Mouse (Mus musculus): ENCODE measurements around the gene Zfp536. TPM values are rescaled to one million over a fixed set of nuclear protein-coding genes. Genes with fewer than 3 reads are reported as not detected.

The Zfp536 gene
- polyA plus RNA-seq, 1 experiment from 2014 or later = 8.8 TPM

- Histone ChIP-seq H3K4me1 (ENCODE audit: control insufficient read depth, insufficient read depth, low read length) (peaks cover 9% of the 10 kb centered on the region; the same call in 1 of the 2 replicates), H3K27ac (ENCODE audit: low read length) (0 out of 2 replicates have a peak overlapping the region, but pooled peaks have one; percentile 17), H3K27me3 (replicated peaks; ENCODE audit: control insufficient read depth, insufficient read depth, low read length) (peaks cover 58% of the 10 kb centered on the region), H3K9me3 (ENCODE audit: control insufficient read depth, low read length) (no peaks in the 10 kb centered on the region), H3K4me3 (ENCODE audit: low read length) (peak overlapping the region; percentile 54), H3K4me2 (ENCODE audit: low read depth, low read length) (peak overlapping the region; percentile 88), H3K36me3 (ENCODE audit: control insufficient read depth, insufficient read depth, low read length) (no peaks in the 10 kb centered on the region), H3K9ac (ENCODE audit: low read depth, low read length) (peak overlapping the region; percentile 68)
- ATAC-seq = no peak
- WGBS = 1% methylated on average over 28 of the region's 28 CpGs
These were observed 4.4 kb downstream of the Zfp536 start for GRCm38 (mm10) chr7:37769004-37769403.

- peaks cover 58% of the 10 kb centered on the region for H3K27me3 ChIP-seq (replicated peaks; ENCODE audit: control insufficient read depth, insufficient read depth, low read length)
- peak overlapping the region; percentile 25; the same call in 1 of the 2 replicates for H3K9ac ChIP-seq (ENCODE audit: low read depth, low read length)
- 23% methylated on average over 10 of the region's 10 CpGs for WGBS
- H3K27ac ChIP-seq (ENCODE audit: low read length) = no peak overlapping the region
- H3K4me2 ChIP-seq (ENCODE audit: low read depth, low read length) = peak overlapping the region; percentile 88
- ATAC-seq = no peak
- no peaks in the 10 kb centered on the region for H3K36me3 ChIP-seq (ENCODE audit: control insufficient read depth, insufficient read depth, low read length)
- H3K4me1 ChIP-seq (ENCODE audit: control insufficient read depth, insufficient read depth, low read length) = peaks cover 9% of the 10 kb centered on the region; the same call in 1 of the 2 replicates
- peak overlapping the region; percentile 54 for H3K4me3 ChIP-seq (ENCODE audit: low read length)
- H3K9me3 ChIP-seq (ENCODE audit: control insufficient read depth, low read length) = no peaks in the 10 kb centered on the region
These were observed 5.0 kb downstream of the Zfp536 start for GRCm38 (mm10) chr7:37768310-37768940.

GRCm38 (mm10) chr7:37758886-37759285 is 14.6 kb downstream of the Zfp536 start:
- no peaks in the 10 kb centered on the region for H3K4me1 ChIP-seq (ENCODE audit: control insufficient read depth, insufficient read depth, low read length)
- WGBS = 91% methylated on average over 5 of the region's 5 CpGs

GRCm38 (mm10) chr7:37753024-37753423 is 20.4 kb downstream of the Zfp536 start:
- Histone ChIP-seq H3K9me3 (ENCODE audit: control insufficient read depth, low read length) (no peaks in the 10 kb centered on the region), H3K27ac (ENCODE audit: low read length) (no peak overlapping the region), H3K4me3 (ENCODE audit: low read length) (no peak overlapping the region), H3K27me3 (replicated peaks; ENCODE audit: control insufficient read depth, insufficient read depth, low read length) (no peaks in the 10 kb centered on the region), H3K36me3 (ENCODE audit: control insufficient read depth, insufficient read depth, low read length) (no peaks in the 10 kb centered on the region), H3K4me2 (ENCODE audit: low read depth, low read length) (no peak overlapping the region), H3K9ac (ENCODE audit: low read depth, low read length) (no peak overlapping the region), H3K4me1 (ENCODE audit: control insufficient read depth, insufficient read depth, low read length) (0 out of 2 replicates have a peak, but pooled peaks cover 3% of the 10 kb centered on the region)
- 68% methylated on average over 1 of the region's 1 CpGs for WGBS
- no peak for ATAC-seq

More at GRCm38 (mm10) chr7:37758886-37759285, 14.6 kb downstream of the Zfp536 start:
- Histone ChIP-seq H3K9me3 (ENCODE audit: control insufficient read depth, low read length) (no peaks in the 10 kb centered on the region), H3K9ac (ENCODE audit: low read depth, low read length) (no peak overlapping the region), H3K36me3 (ENCODE audit: control insufficient read depth, insufficient read depth, low read length) (no peaks in the 10 kb centered on the region), H3K4me3 (ENCODE audit: low read length) (no peak overlapping the region), H3K27me3 (replicated peaks; ENCODE audit: control insufficient read depth, insufficient read depth, low read length) (no peaks in the 10 kb centered on the region; the same call in 1 of the 2 replicates), H3K27ac (ENCODE audit: low read length) (no peak overlapping the region), H3K4me2 (ENCODE audit: low read depth, low read length) (no peak overlapping the region)
- no peak for ATAC-seq

DNA sequence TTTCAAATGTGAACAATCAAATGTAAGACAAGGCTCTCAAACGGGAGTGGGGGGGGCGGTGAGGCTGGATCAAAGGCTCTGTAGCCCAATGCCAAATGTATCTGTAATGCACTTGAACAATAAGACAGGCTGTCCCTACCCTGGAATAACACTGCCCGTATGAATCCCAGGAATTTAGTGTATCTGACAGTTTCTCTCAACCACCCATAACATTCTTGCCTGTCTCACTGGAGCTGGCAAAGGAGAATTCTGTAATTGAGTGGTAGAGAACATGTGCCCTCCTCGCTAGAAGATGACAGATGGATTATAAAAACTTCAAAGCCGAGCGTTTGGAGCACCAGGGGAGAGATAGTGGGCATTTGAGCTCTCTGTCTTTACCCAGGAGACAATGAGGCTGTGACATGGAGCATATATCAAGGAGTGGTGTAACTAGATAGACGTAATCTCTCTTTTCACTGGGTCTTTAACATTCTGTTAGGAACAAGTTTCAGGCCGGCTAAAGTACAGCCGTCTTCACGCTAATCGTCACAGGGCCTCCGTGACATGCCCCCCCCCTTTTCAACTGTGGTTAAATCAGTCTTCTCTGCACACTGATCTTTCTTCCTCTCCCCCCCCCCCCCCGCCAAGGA is 27.2 kb downstream of the Zfp536 start:
- 0 out of 2 replicates have a peak, but pooled peaks cover 3% of the 10 kb centered on the region for H3K4me1 ChIP-seq (ENCODE audit: control insufficient read depth, insufficient read depth, low read length)
- no peak overlapping the region for H3K4me2 ChIP-seq (ENCODE audit: low read depth, low read length)
- H3K36me3 ChIP-seq (ENCODE audit: control insufficient read depth, insufficient read depth, low read length) = no peaks in the 10 kb centered on the region
- H3K27me3 ChIP-seq (replicated peaks; ENCODE audit: control insufficient read depth, insufficient read depth, low read length) = no peaks in the 10 kb centered on the region
- no peak for ATAC-seq
- WGBS = 40% methylated on average over 12 of the region's 13 CpGs
- H3K4me3 ChIP-seq (ENCODE audit: low read length) = no peak overlapping the region
- H3K9ac ChIP-seq (ENCODE audit: low read depth, low read length) = no peak overlapping the region
- no peak overlapping the region for H3K27ac ChIP-seq (ENCODE audit: low read length)
- no peaks in the 10 kb centered on the region for H3K9me3 ChIP-seq (ENCODE audit: control insufficient read depth, low read length)

GRCm38 (mm10) chr7:37743350-37743749 is 30.1 kb downstream of the Zfp536 start:
- Histone ChIP-seq H3K4me2 (ENCODE audit: low read depth, low read length) (no peak overlapping the region), H3K27ac (ENCODE audit: low read length) (no peak overlapping the region), H3K4me3 (ENCODE audit: low read length) (no peak overlapping the region), H3K27me3 (replicated peaks; ENCODE audit: control insufficient read depth, insufficient read depth, low read length) (no peaks in the 10 kb centered on the region), H3K4me1 (ENCODE audit: control insufficient read depth, insufficient read depth, low read length) (no peaks in the 10 kb centered on the region), H3K9me3 (ENCODE audit: control insufficient read depth, low read length) (no peaks in the 10 kb centered on the region), H3K9ac (ENCODE audit: low read depth, low read length) (no peak overlapping the region), H3K36me3 (ENCODE audit: control insufficient read depth, insufficient read depth, low read length) (no peaks in the 10 kb centered on the region)
- 57% methylated on average over 8 of the region's 8 CpGs for WGBS
- no peak for ATAC-seq

- WGBS = 52% methylated on average over 8 of the region's 8 CpGs
- Histone ChIP-seq H3K9me3 (ENCODE audit: control insufficient read depth, low read length) (no peaks in the 10 kb centered on the region), H3K9ac (ENCODE audit: low read depth, low read length) (no peak overlapping the region), H3K4me2 (ENCODE audit: low read depth, low read length) (no peak overlapping the region), H3K36me3 (ENCODE audit: control insufficient read depth, insufficient read depth, low read length) (no peaks in the 10 kb centered on the region), H3K4me3 (ENCODE audit: low read length) (no peak overlapping the region), H3K27me3 (replicated peaks; ENCODE audit: control insufficient read depth, insufficient read depth, low read length) (no peaks in the 10 kb centered on the region), H3K27ac (ENCODE audit: low read length) (no peak overlapping the region), H3K4me1 (ENCODE audit: control insufficient read depth, insufficient read depth, low read length) (no peaks in the 10 kb centered on the region)
- no peak for ATAC-seq
These were observed 36.2 kb downstream of the Zfp536 start for GRCm38 (mm10) chr7:37737191-37737590.

- ATAC-seq = no peak
- Histone ChIP-seq H3K9me3 (ENCODE audit: control insufficient read depth, low read length) (no peaks in the 10 kb centered on the region), H3K9ac (ENCODE audit: low read depth, low read length) (no peak overlapping the region), H3K27ac (ENCODE audit: low read length) (no peak overlapping the region), H3K4me2 (ENCODE audit: low read depth, low read length) (no peak overlapping the region), H3K27me3 (replicated peaks; ENCODE audit: control insufficient read depth, insufficient read depth, low read length) (no peaks in the 10 kb centered on the region), H3K36me3 (ENCODE audit: control insufficient read depth, insufficient read depth, low read length) (no peaks in the 10 kb centered on the region), H3K4me1 (ENCODE audit: control insufficient read depth, insufficient read depth, low read length) (no peaks in the 10 kb centered on the region), H3K4me3 (ENCODE audit: low read length) (no peak overlapping the region)
- 27% methylated on average over 4 of the region's 4 CpGs for WGBS
These were observed 37.1 kb downstream of the Zfp536 start for GRCm38 (mm10) chr7:37736413-37736720.

- Histone ChIP-seq H3K9ac (ENCODE audit: low read depth, low read length) (no peak overlapping the region), H3K27ac (ENCODE audit: low read length) (no peak overlapping the region), H3K27me3 (replicated peaks; ENCODE audit: control insufficient read depth, insufficient read depth, low read length) (no peaks in the 10 kb centered on the region), H3K9me3 (ENCODE audit: control insufficient read depth, low read length) (no peaks in the 10 kb centered on the region), H3K4me1 (ENCODE audit: control insufficient read depth, insufficient read depth, low read length) (no peaks in the 10 kb centered on the region), H3K4me3 (ENCODE audit: low read length) (no peak overlapping the region), H3K36me3 (ENCODE audit: control insufficient read depth, insufficient read depth, low read length) (no peaks in the 10 kb centered on the region), H3K4me2 (ENCODE audit: low read depth, low read length) (no peak overlapping the region)
- no peak for ATAC-seq
- 57% methylated on average over 7 of the region's 7 CpGs for WGBS
These were observed 37.6 kb downstream of the Zfp536 start for GRCm38 (mm10) chr7:37735707-37736412.
